Mouse (Mus musculus) kidney, embryonic 14.5 days (tissue): ENCODE results near the gene Lca5l. TPM values are rescaled to one million over a fixed set of nuclear protein-coding genes. Genes with fewer than 3 reads are reported as not detected.

Source experiments
- ATAC-seq: fragments of 200-750 bp; cut with Nextera tagmentation; 2 replicates; pipeline ENCODE4 v1.8.0; 2017; ENCODE audit warnings: moderate number of reproducible peaks, mild to moderate bottlenecking, moderate TSS enrichment, moderate library complexity; ENCODE audit not compliant: low FRiP score, low TSS enrichment
- H3K27ac ChIP-seq: fragments of 300-500 bp; sonication (generic); 2 replicates; pipeline ENCODE4 v1.5.1; 2014; ENCODE audit warnings: low read depth, mild to moderate bottlenecking, low read length, moderate library complexity, mixed read lengths
- H3K27me3 ChIP-seq: fragments of 300-500 bp; sonication (generic); 2 replicates; pipeline ENCODE4 v1.6.1; 2014; ENCODE audit warnings: mild to moderate bottlenecking, low read length; ENCODE audit not compliant: control insufficient read depth, insufficient read depth
- H3K36me3 ChIP-seq: fragments of 300-500 bp; sonication (generic); 2 replicates; pipeline ENCODE4 v1.6.1; 2014; ENCODE audit warnings: low read length, mixed read lengths; ENCODE audit not compliant: control insufficient read depth, insufficient read depth
- H3K4me1 ChIP-seq: fragments of 300-500 bp; sonication (generic); 2 replicates; pipeline ENCODE4 v1.6.1; 2014; ENCODE audit warnings: low read length, mixed read lengths; ENCODE audit not compliant: control insufficient read depth, insufficient read depth
- H3K4me2 ChIP-seq: fragments of 300-500 bp; sonication (generic); replicated peaks from 2 replicates; pipeline ENCODE4 v1.6.1; 2014; ENCODE audit warnings: low read depth, mild to moderate bottlenecking, low read length
- H3K4me3 ChIP-seq: fragments of 300-500 bp; sonication (generic); 2 replicates; pipeline ENCODE4 v1.5.1; 2014; ENCODE audit warnings: mild to moderate bottlenecking, low read length
- H3K9ac ChIP-seq: fragments of 300-500 bp; sonication (generic); 2 replicates; pipeline ENCODE4 v1.6.1; 2014; ENCODE audit warnings: low read depth, mild to moderate bottlenecking, low read length, moderate library complexity
- H3K9me3 ChIP-seq: fragments of 300-500 bp; sonication (generic); 2 replicates; pipeline ENCODE4 v1.6.1; 2016; ENCODE audit warnings: low read length; ENCODE audit not compliant: control insufficient read depth
- WGBS: fragments of 180-500 bp; shearing (Covaris S2); extraction: QIAGEN DNeasy Blood & Tissue Kit; methylation state at CpG from one replicate; pipeline ENCODE4 v1.1.7; 2014; 5-methylcytosine and 5-hydroxymethylcytosine counted together
- polyA plus RNA-seq: library from polyadenylated mRNA; unstranded; fragments of >200 nt; fragmentation: Nextera tagmentation; extraction: Ambion mirVana; gene quantifications from 2 replicates; pipeline ENCODE4 v1.2.1, GENCODE M21; 2014

Lca5l gene
- polyA plus RNA-seq, 1 experiment from 2014 or later = 1.5 TPM

DNA sequence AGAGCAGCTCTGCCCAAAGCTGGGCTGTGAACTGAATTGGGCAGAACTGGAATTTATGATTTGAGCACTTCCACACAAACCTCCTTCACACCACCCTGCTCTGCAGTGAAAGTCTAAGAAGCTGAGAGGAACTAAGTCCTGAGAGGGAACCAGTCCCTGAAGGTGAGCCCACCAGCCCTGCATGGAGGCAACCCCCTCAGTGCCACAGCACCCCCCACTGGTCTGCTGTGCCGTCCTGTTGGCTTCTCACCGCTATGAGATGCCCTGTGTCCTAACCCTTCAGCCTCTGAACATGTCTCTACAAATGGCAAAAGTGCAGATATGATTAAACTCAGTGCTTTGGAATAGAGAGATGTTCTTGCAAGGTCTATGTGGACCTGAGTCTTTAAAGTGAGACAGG is 79.3 kb downstream of the Lca5l start:
- no peak overlapping the region for H3K4me3 ChIP-seq
- H3K36me3 ChIP-seq = no peaks in the 10 kb centered on the region
- WGBS = 48% methylated on average over 2 of the region's 2 CpGs
- ATAC-seq = no peak
- no peaks in the 10 kb centered on the region for H3K4me1 ChIP-seq
- H3K27me3 ChIP-seq = no peaks in the 10 kb centered on the region
- no peak overlapping the region for H3K9ac ChIP-seq
- H3K27ac ChIP-seq = no peak overlapping the region
- H3K9me3 ChIP-seq = no peaks in the 10 kb centered on the region
- no peak overlapping the region for H3K4me2 ChIP-seq

DNA sequence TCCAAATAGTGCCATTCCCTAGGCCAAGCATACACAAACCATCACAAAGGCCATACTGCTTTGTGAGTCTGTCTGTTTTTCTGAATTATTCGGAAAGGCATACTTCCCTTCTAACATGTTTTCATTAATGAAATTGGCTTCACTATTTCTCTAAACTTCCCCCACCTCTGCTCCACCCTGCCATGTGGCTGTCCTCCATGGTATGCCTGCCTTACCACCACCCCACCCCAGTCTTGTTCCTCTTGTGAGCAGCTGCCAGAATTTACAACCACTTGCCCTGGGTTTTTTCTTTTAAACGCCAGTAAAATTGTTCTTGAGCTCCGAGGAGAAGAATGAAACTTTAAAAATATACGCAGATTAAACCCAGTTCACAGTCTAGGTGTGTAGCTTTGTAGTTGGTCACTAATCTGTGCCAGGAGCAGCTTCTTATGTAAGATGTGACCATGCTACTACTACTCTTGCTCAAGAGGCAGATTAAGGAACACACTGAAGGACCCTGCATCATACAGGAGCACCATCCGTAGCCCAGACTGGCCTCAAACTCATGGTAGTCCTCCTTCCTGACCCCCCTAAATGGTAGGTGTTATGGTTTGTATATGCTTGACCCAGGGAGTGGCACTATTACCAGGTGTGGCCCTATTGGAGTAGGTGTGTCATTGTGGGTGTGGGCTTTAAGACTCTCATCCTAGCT is 81.3 kb downstream of the Lca5l start:
- WGBS = 82% methylated on average over 5 of the region's 5 CpGs
- no peak overlapping the region for H3K9ac ChIP-seq
- no peak for ATAC-seq

DNA sequence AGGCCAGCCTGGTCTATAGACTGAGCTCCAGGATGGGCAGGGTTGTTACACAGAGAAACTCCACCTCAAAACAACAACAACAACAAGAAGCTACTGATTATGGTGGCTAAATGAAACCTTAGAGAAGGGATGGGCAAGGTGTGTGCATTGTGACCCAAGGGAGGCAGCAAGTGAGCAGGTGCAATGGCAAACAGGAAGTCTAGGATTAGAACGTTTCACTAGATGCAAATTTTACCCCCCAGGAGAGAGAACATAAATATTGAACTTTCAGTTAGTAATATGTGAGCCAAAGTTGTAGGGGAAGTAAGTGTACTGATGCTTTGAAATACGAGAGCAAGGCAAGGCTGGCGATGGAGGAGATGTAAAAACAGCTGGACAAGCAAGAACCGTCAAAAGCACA is 82.4 kb downstream of the Lca5l start:
- Histone ChIP-seq H3K36me3 (no peaks in the 10 kb centered on the region), H3K4me3 (no peak overlapping the region), H3K4me1 (no peaks in the 10 kb centered on the region), H3K9me3 (no peaks in the 10 kb centered on the region), H3K27me3 (no peaks in the 10 kb centered on the region), H3K27ac (no peak overlapping the region), H3K9ac (no peak overlapping the region), H3K4me2 (no peak overlapping the region)
- 58% methylated on average over 4 of the region's 4 CpGs for WGBS
- ATAC-seq = no peak

More for the DNA sequence above, 81.3 kb downstream of the Lca5l start:
- Histone ChIP-seq H3K4me2 (no peak overlapping the region), H3K27ac (no peak overlapping the region), H3K9me3 (no peaks in the 10 kb centered on the region), H3K27me3 (no peaks in the 10 kb centered on the region), H3K4me3 (no peak overlapping the region), H3K36me3 (no peaks in the 10 kb centered on the region), H3K4me1 (no peaks in the 10 kb centered on the region)

Other genes starting within 250 kb of the Lca5l start
- 99.2 and 105 TPM in 2 replicates for gene Psmg1, start 201.3 kb downstream of the Lca5l start, polyA plus RNA-seq
- gene Brwd1, start 109.7 kb downstream of the Lca5l start, polyA plus RNA-seq = 82.3 and 116 TPM in 2 replicates
- 746 and 807 TPM in 2 replicates for gene Hmgn1, start 64.5 kb downstream of the Lca5l start, polyA plus RNA-seq
- 68.5 and 75.6 TPM in 2 replicates for gene Wrb, start 46.9 kb downstream of the Lca5l start, polyA plus RNA-seq
- gene Sh3bgr, start 8.2 kb upstream of the Lca5l start, polyA plus RNA-seq = 2.9 and 3.4 TPM in 2 replicates
- gene B3galt5, start 43.5 kb upstream of the Lca5l start, polyA plus RNA-seq = 1.1 and 2.8 TPM in 2 replicates